ENCODE assay signal across 11 mouse cellular contexts in the genomic region with DNA sequence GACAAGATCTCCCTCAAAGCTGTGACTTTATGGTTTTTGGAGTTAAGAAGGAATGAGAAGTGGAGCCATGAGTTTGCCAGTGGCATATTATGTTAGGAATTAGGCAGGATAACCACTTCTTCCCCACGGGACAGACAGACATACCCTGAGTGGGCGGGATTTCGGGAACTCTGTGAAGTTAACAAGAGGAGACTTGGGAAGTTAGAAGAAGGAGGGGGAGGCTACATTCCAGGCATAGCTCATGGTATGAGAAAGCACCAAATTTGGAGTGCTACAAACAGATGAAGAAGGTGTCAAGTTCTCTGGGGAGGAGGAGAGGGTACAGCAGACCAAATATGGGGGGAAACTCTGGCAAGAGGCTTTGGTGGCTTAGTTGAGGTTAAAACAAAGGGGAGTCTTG. TPM values are rescaled to one million over a fixed set of nuclear protein-coding genes. Genes with fewer than 3 reads are reported as not detected.
DNase-seq lines count a peak whose midpoint lies in the region; ATAC-seq and TF ChIP-seq lines count a peak whose summit lies in the region.
"Had no signal": no experiment of that assay in that cellular context is flagged by ENCODE, and none has a peak within 500 bp of the region (broad histone marks: within the 10 kb centered on the region; RNA-seq: fewer than 3 reads in every experiment).

No protein-coding gene starts in this region.

- no peak overlapping the region for H3K4me3 ChIP-seq in kidney, embryonic 16.5 days (ENCODE audit: low read length)
- no peak overlapping the region for H3K4me3 ChIP-seq in intestine, postnatal 0 days (ENCODE audit: low read depth, low read length)
- H3K4me3 ChIP-seq in stomach, embryonic 15.5 days (replicated peaks), result no peak overlapping the region
- H3K4me3 ChIP-seq: embryonic facial prominence, embryonic 12.5 days had no signal

- no peak overlapping the region for H3K9ac ChIP-seq in kidney, embryonic 16.5 days (replicated peaks; ENCODE audit: low read length)
- H3K9ac ChIP-seq in intestine, postnatal 0 days (ENCODE audit: low read depth, low read length), result no peak overlapping the region
- H3K9ac ChIP-seq in stomach, embryonic 15.5 days, result no peak overlapping the region
- H3K9ac ChIP-seq: embryonic facial prominence, embryonic 12.5 days; liver, embryonic 14.5 days had no signal

- no peaks in the 10 kb centered on the region for H3K36me3 ChIP-seq in kidney, embryonic 16.5 days (ENCODE audit: insufficient read depth, low read length)
- no peaks in the 10 kb centered on the region for H3K36me3 ChIP-seq in intestine, postnatal 0 days (ENCODE audit: control insufficient read depth, insufficient read depth)
- H3K36me3 ChIP-seq in stomach, embryonic 15.5 days, result no peaks in the 10 kb centered on the region
- H3K36me3 ChIP-seq: embryonic facial prominence, embryonic 12.5 days had no signal

- ATAC-seq in kidney, embryonic 16.5 days (ENCODE audit: low FRiP score, low TSS enrichment), result peak; percentile 39
- ATAC-seq in intestine, postnatal 0 days, result no peak
- ATAC-seq in stomach, embryonic 15.5 days (ENCODE audit: insufficient read depth, low FRiP score, low read depth), result peak; percentile 72

- TF ChIP-seq CTCF in intestine, postnatal 0 days (IDR thresholded peaks at IDR 0.05; ENCODE audit: low read depth), result no peak

- H3K4me2 ChIP-seq in kidney, embryonic 16.5 days (replicated peaks; ENCODE audit: low read depth, low read length), result no peak overlapping the region
- no peak overlapping the region for H3K4me2 ChIP-seq in intestine, postnatal 0 days (replicated peaks; ENCODE audit: low read depth)
- H3K4me2 ChIP-seq in stomach, embryonic 15.5 days, result no peak overlapping the region
- H3K4me2 ChIP-seq: embryonic facial prominence, embryonic 12.5 days had no signal

- peak overlapping the region; percentile 51 for H3K27ac ChIP-seq in kidney, embryonic 16.5 days (ENCODE audit: low read length)
- H3K27ac ChIP-seq in intestine, postnatal 0 days (ENCODE audit: low read depth, low read length), result peak overlapping the region; percentile 35; the same call in 1 of the 2 replicates
- H3K27ac ChIP-seq in stomach, embryonic 15.5 days, result peak overlapping the region; percentile 81
- H3K27ac ChIP-seq: liver, embryonic 14.5 days had no signal

- H3K27me3 ChIP-seq in kidney, embryonic 16.5 days (ENCODE audit: insufficient read depth, low read length), result no peaks in the 10 kb centered on the region
- H3K27me3 ChIP-seq in intestine, postnatal 0 days (replicated peaks; ENCODE audit: control insufficient read depth, insufficient read depth, low read length), result no peaks in the 10 kb centered on the region
- H3K27me3 ChIP-seq in stomach, embryonic 15.5 days (replicated peaks), result no peaks in the 10 kb centered on the region
- H3K27me3 ChIP-seq: embryonic facial prominence, embryonic 12.5 days had no signal

- H3K4me1 ChIP-seq in kidney, embryonic 16.5 days (ENCODE audit: insufficient read depth, low read length), result peaks cover 15% of the 10 kb centered on the region; the same call in 1 of the 2 replicates
- H3K4me1 ChIP-seq in intestine, postnatal 0 days (replicated peaks; ENCODE audit: control insufficient read depth, insufficient read depth, low read length), result no peaks in the 10 kb centered on the region
- H3K4me1 ChIP-seq in stomach, embryonic 15.5 days, result no peaks in the 10 kb centered on the region

- WGBS in kidney, embryonic 16.5 days, result 52% methylated on average over 3 of the region's 3 CpGs
- WGBS in intestine, postnatal 0 days, result 40% methylated on average over 3 of the region's 3 CpGs
- WGBS in stomach, embryonic 15.5 days, result 41% methylated on average over 3 of the region's 3 CpGs

- H3K9me3 ChIP-seq in kidney, embryonic 16.5 days (ENCODE audit: low read length), result no peaks in the 10 kb centered on the region
- H3K9me3 ChIP-seq in intestine, postnatal 0 days (ENCODE audit: control insufficient read depth), result no peaks in the 10 kb centered on the region
- H3K9me3 ChIP-seq in stomach, embryonic 15.5 days, result no peaks in the 10 kb centered on the region
- H3K9me3 ChIP-seq: embryonic facial prominence, embryonic 12.5 days had no signal

- no peak for DNase-seq in kidney, adult 11 months
- peak; percentile 58 for DNase-seq in embryo, embryonic 11 days
- no peak for DNase-seq in neural tube, embryonic 10.5 days (ENCODE audit: extremely low spot score, low spot score)
- DNase-seq in frontal cortex, postnatal 25 days (ENCODE audit: low spot score in 2 of 2), result no peak
- DNase-seq: gastrocnemius, postnatal 14 days; right cerebral cortex, postnatal 25 days had no signal

RNA-seq across cellular contexts. Expression of gene Pakap, which starts 8.0 kb away (rescaled TPM):
- 21.4 and 21.8 TPM in 2 replicates for polyA plus RNA-seq in kidney, embryonic 16.5 days (2015; fragmentation: Nextera tagmentation; extraction: Ambion mirVana)
- 8.5 and 8.6 TPM in 2 replicates for polyA plus RNA-seq in intestine, postnatal 0 days (2015; fragmentation: Nextera tagmentation; extraction: Ambion mirVana)
- 24.7 and 25.8 TPM in 2 replicates for polyA plus RNA-seq in stomach, embryonic 15.5 days (2015; fragmentation: Nextera tagmentation; extraction: Ambion mirVana)
